Mouse (Mus musculus) small intestine, adult 2 months (tissue): Measurements from ENCODE around the gene Vps37b. TPM values are rescaled to one million over a fixed set of nuclear protein-coding genes. Genes with fewer than 3 reads are reported as not detected.

Experiments used
- H3K27ac ChIP-seq: fragments of 200-500 bp; 2 replicates; pipeline ENCODE4 v1.5.1; 2012; ENCODE audit warnings: low read depth, low read length, control low read depth, inconsistent platforms; ENCODE audit not compliant: insufficient read depth
- H3K27me3 ChIP-seq: fragments of 200-500 bp; 2 replicates; pipeline ENCODE4 v1.6.1; 2012; ENCODE audit warnings: mild to moderate bottlenecking, moderate library complexity, low read length, inconsistent platforms; ENCODE audit not compliant: control insufficient read depth, insufficient read depth
- H3K36me3 ChIP-seq: fragments of 200-500 bp; 2 replicates; pipeline ENCODE4 v1.6.1; 2012; ENCODE audit warnings: mild to moderate bottlenecking, low read length, control low read depth, inconsistent platforms; ENCODE audit not compliant: control insufficient read depth, insufficient read depth
- H3K4me1 ChIP-seq: fragments of 200-500 bp; 2 replicates; pipeline ENCODE4 v1.6.1; 2012; ENCODE audit warnings: low read length, inconsistent platforms, mixed read lengths; ENCODE audit not compliant: control insufficient read depth, insufficient read depth, insufficient read length
- H3K4me3 ChIP-seq: fragments of 200-500 bp; 2 replicates; pipeline ENCODE4 v1.5.1; 2012; ENCODE audit warnings: low read depth, mild to moderate bottlenecking, control low read depth, inconsistent platforms, low read length, moderate library complexity
- CTCF ChIP-seq: fragments of 200-500 bp; IDR thresholded peaks from 2 replicates; pipeline ENCODE4 v1.5.1; 2012; ENCODE audit warnings: low read depth, mild to moderate bottlenecking, control low read depth, inconsistent platforms, low read length, moderate library complexity, mixed read lengths; ENCODE audit not compliant: insufficient replicate concordance, insufficient read length; ENCODE audit errors: extremely low read depth
- POLR2A ChIP-seq: fragments of 200-500 bp; IDR thresholded peaks from 2 replicates; pipeline ENCODE4 v1.6.1; 2012; ENCODE audit warnings: low read depth, mild to moderate bottlenecking, control low read depth, inconsistent platforms, low read length, moderate library complexity
- WGBS: fragments of 180-500 bp; shearing (Covaris S2); methylation state at CpG from one replicate; pipeline ENCODE4 v1.1.7; 2018; 5-methylcytosine and 5-hydroxymethylcytosine counted together
- polyA plus RNA-seq: library from polyadenylated mRNA; depleted of rRNA; stranded (reverse); fragments of >200 nt; gene quantifications from 2 replicates; pipeline ENCODE4 v1.2.3, GENCODE M21; 2012

Gene Vps37b
- polyA plus RNA-seq, 1 experiment: 55.6 TPM

DNA sequence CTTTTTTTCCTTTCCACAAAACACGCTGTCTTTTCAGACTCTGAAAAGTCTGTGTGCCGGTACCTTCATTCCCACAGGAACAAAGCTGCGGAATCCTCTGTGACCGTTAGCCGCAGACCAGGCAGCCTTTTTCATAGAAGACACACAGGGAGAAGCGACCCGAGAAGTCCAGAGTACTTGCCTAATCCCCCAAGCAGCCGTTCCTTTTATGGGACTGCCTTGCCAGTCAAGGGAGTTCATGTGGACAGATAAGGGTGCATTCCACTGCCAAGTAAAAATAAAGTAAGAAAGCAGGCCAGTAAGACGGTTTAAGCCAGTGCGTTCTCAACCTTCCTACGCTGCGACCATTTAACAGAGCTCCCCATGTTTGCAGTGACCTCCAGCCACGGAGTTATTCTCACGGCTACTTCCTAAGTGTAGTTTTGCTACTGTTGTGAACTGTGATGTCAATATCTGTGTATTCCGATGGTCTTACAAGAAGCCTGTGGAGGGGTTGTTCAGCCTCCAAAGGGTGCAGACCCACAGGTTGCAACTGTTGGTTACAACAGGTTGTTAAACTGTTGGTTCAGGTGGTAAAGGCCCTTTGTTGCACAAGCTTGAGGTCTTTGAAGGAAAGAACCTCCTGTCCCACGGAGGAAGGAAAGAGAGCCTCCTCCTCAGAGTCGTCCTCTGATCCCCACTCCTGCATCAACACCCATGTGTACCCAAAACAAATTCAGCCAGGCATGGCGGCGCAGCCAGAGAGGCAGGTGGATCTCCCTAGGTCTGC is 4.2 kb downstream of the Vps37b start:
- Histone ChIP-seq H3K4me3 (no peak overlapping the region), H3K27ac (0 out of 2 replicates have a peak overlapping the region, but pooled peaks have one; percentile 18), H3K36me3 (no peaks in the 10 kb centered on the region), H3K4me1 (peaks cover 32% of the 10 kb centered on the region), H3K27me3 (no peaks in the 10 kb centered on the region)
- TF ChIP-seq CTCF: no peak
- no peak for TF ChIP-seq POLR2A
- 50% methylated on average over 19 of the region's 19 CpGs for WGBS

DNA sequence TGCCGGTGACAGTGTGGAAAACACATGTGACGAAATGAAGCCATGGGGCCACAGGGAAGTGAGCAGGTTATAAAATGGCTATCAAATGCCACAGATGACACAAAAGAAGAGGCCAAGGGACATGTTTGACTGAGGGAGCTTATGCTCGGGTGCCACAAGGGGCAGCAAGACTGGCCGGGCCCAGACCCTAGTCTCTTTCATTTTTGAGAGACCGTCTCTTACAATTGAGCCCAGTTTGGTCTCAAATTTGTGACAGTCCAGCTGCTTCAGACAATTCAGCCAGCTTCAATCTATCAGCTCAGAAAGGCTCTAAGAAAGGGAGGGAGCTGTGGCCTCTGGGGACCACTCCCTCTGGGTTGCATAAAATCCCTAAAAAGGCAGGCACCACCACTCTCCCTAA is 5.5 kb downstream of the Vps37b start:
- Histone ChIP-seq H3K36me3 (no peaks in the 10 kb centered on the region), H3K4me3 (no peak overlapping the region), H3K27ac (no peak overlapping the region), H3K4me1 (peaks cover 33% of the 10 kb centered on the region), H3K27me3 (no peaks in the 10 kb centered on the region)
- 82% methylated on average over 5 of the region's 5 CpGs for WGBS
- no peak for TF ChIP-seq CTCF
- no peak for TF ChIP-seq POLR2A

DNA sequence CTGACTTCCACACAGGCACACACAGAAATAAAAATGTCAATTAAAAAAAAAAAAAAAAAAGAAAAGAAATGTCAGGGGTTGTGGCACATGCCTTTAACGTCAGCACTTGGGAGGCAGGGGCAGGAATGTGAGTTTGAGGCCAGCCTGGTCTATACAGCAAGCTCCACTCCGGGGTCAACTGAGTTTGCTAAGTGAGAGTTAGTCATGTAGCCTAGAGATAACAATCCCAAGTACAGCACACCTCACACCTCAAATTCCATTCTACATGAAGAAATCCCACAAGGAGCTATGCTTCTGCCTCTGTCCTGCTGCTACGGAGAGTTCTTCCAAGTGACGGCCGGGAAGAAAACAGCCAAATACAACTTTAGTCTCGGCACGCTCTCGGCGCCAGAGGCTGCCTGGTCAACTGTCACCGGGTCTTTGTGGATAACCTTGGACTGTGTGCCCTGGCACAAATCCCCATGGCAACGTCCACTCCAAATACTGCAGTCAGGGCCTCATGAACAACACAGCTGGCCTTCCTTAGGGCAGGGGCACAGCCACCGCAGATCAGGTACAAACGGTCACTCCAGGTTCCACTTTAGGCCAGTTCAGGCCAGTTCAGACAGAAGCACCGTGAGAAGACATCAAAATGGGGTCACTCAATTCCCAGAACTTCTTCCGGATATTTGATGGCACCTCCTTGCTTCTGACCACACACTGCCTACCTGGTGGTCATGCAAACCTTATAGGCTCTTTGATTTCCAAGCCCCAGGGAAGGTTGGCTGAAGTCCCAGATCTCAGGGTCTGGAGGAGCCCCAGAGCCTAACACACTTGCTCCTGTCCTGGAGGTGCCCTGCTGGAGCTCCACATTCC is 6.3 kb downstream of the Vps37b start:
- Histone ChIP-seq H3K4me1 (peaks cover 31% of the 10 kb centered on the region), H3K27ac (no peak overlapping the region), H3K36me3 (peaks cover 2% of the 10 kb centered on the region; the same call in 1 of the 2 replicates), H3K27me3 (no peaks in the 10 kb centered on the region), H3K4me3 (no peak overlapping the region)
- TF ChIP-seq CTCF (no peak), POLR2A (no peak)
- WGBS: 87% methylated on average over 15 of the region's 15 CpGs

DNA sequence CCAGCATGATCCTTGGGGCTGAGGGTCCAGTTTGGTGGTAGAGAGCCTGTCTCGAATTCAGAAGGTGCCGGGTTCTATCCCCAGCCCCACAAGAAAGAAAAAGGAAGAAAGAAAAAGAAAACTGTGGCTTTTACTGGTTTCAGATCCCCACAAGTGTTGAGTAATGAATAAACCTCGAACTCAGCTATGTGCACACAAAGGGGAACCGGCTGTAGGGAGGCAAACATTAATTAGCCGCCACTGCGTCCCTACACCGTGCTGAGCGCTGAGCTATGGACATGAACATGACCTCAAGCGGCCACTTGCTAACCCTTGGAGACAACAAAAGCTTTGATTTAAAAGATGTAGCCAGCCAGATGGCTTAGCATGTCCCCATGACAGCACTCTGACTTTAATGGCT is 6.9 kb downstream of the Vps37b start:
- Histone ChIP-seq H3K27me3 (no peaks in the 10 kb centered on the region), H3K4me3 (no peak overlapping the region), H3K36me3 (peaks cover 2% of the 10 kb centered on the region; the same call in 1 of the 2 replicates), H3K27ac (no peak overlapping the region), H3K4me1 (peaks cover 29% of the 10 kb centered on the region)
- TF ChIP-seq POLR2A (no peak), CTCF (no peak)
- WGBS: 70% methylated on average over 9 of the region's 9 CpGs

DNA sequence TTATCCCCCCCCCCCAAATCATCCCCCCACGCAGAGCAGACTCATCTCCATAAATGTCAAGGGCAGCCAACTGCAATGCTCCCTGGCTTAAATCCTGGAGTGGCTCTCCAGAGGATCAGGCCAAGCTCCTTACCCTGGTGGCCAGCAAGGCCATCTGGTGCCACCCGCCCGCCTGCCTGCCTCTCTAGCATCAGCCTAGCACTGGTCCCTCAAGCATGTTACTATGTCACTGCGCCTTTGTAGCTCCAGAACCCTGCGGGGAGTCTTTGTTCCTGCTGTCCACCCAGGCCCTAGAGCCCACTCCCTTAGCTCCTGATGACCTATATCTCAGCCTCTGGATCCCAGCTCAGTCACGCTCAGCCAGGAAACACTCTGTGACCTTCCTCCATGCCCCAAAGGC is 7.4 kb downstream of the Vps37b start:
- TF ChIP-seq CTCF: no peak
- TF ChIP-seq POLR2A: no peak
- Histone ChIP-seq H3K36me3 (peaks cover 2% of the 10 kb centered on the region; the same call in 1 of the 2 replicates), H3K4me1 (peaks cover 30% of the 10 kb centered on the region), H3K4me3 (no peak overlapping the region), H3K27ac (no peak overlapping the region), H3K27me3 (no peaks in the 10 kb centered on the region)
- 88% methylated on average over 6 of the region's 6 CpGs for WGBS

DNA sequence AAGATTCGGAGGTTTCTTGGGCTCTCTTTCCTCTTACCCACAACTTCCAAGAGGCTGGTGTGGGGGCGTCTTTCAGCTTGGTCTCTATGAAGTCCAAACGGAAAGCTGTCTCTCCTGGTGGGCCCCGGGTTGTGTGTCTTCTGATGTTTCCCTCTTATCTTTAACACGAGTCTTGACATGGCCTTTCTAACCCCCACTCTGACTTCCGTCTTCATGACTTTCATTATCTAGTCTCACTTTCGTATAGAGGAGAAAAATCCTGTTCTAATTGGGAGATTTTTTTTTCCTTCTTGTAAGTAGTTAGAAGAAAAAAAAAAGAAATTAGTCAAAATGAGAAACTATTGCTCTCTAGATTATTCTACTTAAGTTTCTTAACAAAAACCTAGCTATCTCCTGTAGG is 9.7 kb downstream of the Vps37b start:
- Histone ChIP-seq H3K4me1 (peaks cover 29% of the 10 kb centered on the region), H3K27ac (peak overlapping the region; percentile 33; the same call in 1 of the 2 replicates), H3K36me3 (peaks cover 2% of the 10 kb centered on the region; the same call in 1 of the 2 replicates), H3K27me3 (no peaks in the 10 kb centered on the region), H3K4me3 (no peak overlapping the region)
- no peak for TF ChIP-seq POLR2A
- 64% methylated on average over 7 of the region's 7 CpGs for WGBS

DNA sequence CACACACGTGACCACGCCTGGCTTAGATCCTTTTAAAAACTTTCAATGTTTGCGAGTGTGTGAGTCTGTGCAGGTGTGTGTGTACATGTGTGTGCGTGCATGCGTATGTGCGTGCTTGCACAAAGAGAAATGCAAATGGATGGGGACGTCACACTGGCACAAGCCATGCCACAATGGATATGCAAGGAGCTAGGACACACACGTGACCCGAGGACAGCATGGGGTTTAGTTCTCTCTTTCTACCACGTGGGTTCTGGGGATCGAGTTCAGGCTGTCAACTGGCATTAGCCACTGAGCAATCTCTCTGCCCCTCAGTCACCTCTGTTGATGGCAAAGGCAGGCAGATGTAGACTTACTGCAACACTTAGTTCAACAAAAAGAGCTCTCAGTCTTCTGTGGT is 10.4 kb downstream of the Vps37b start:
- H3K4me3 ChIP-seq: no peak overlapping the region
- peaks cover 2% of the 10 kb centered on the region; the same call in 1 of the 2 replicates for H3K36me3 ChIP-seq
- no peak overlapping the region for H3K27ac ChIP-seq
- no peaks in the 10 kb centered on the region for H3K27me3 ChIP-seq
- 82% methylated on average over 11 of the region's 11 CpGs for WGBS
- TF ChIP-seq POLR2A: no peak
- TF ChIP-seq CTCF: no peak
- H3K4me1 ChIP-seq: peaks cover 31% of the 10 kb centered on the region
